Mouse (Mus musculus) midbrain, embryonic 11.5 days (tissue): Measurements from ENCODE around the gene BC049730. TPM values are rescaled to one million over a fixed set of nuclear protein-coding genes. Genes with fewer than 3 reads are reported as not detected.
"Not testable (repeated sequence)": the region's sequence is repeated elsewhere in the genome, so short reads cannot be mapped to it uniquely, and the experiment has no call there.

Experiments used
- ATAC-seq: fragments of 200-750 bp; cut with Nextera tagmentation; 2 replicates; pipeline ENCODE4 v1.8.0; 2017; ENCODE audit warnings: moderate TSS enrichment, moderate library complexity; ENCODE audit not compliant: low FRiP score
- DNase-seq: peaks from one replicate; pipeline ENCODE4 v3.0.0; 2015; ENCODE audit warnings: low spot score; ENCODE audit errors: missing footprints
- H3K27ac ChIP-seq: fragments of 300-500 bp; sonication (generic); 2 replicates; pipeline ENCODE4 v1.5.1; 2014; ENCODE audit warnings: low read depth, low read length
- H3K27me3 ChIP-seq: fragments of 300-500 bp; sonication (generic); 2 replicates; pipeline ENCODE4 v1.6.1; 2014; ENCODE audit warnings: mild to moderate bottlenecking, low read length, moderate library complexity, mixed read lengths; ENCODE audit not compliant: control insufficient read depth, insufficient read depth
- H3K36me3 ChIP-seq: fragments of 300-500 bp; sonication (generic); 2 replicates; pipeline ENCODE4 v1.6.1; 2014; ENCODE audit warnings: mild to moderate bottlenecking, low read length, moderate library complexity, mixed read lengths; ENCODE audit not compliant: control insufficient read depth, insufficient read depth
- H3K4me1 ChIP-seq: fragments of 300-500 bp; sonication (generic); 2 replicates; pipeline ENCODE4 v1.6.1; 2014; ENCODE audit warnings: low read length; ENCODE audit not compliant: control insufficient read depth, insufficient read depth
- H3K4me2 ChIP-seq: fragments of 300-500 bp; sonication (generic); 2 replicates; pipeline ENCODE4 v1.6.1; 2014; ENCODE audit warnings: mild to moderate bottlenecking, moderate library complexity
- H3K4me3 ChIP-seq: fragments of 300-500 bp; sonication (generic); 2 replicates; pipeline ENCODE4 v1.5.1; 2014; ENCODE audit warnings: low read depth, low read length
- H3K9ac ChIP-seq: fragments of 300-500 bp; sonication (generic); 2 replicates; pipeline ENCODE4 v1.6.1; 2014; ENCODE audit warnings: low read length
- H3K9me3 ChIP-seq: fragments of 300-500 bp; sonication (generic); 2 replicates; pipeline ENCODE4 v1.6.1; 2016; ENCODE audit warnings: low read length; ENCODE audit not compliant: control insufficient read depth
- WGBS: fragments of 180-500 bp; shearing (Covaris S2); extraction: QIAGEN DNeasy Blood & Tissue Kit; methylation state at CpG from one replicate; pipeline ENCODE4 v1.1.7; 2014; 5-methylcytosine and 5-hydroxymethylcytosine counted together
- polyA plus RNA-seq: library from polyadenylated mRNA; unstranded; fragments of >200 nt; fragmentation: Nextera tagmentation; extraction: Ambion mirVana; gene quantifications from 2 replicates; pipeline ENCODE4 v1.2.1, GENCODE M21; 2014

BC049730 gene
- polyA plus RNA-seq: not detected in 2 replicates

GRCm38 (mm10) chr7:24708832-24709292 is at the start of gene BC049730:
TSS of gene BC049730 (plus strand) at chr7:24709242.
- no peak within 1 kb of the TSS for H3K27ac ChIP-seq
- H3K4me1 ChIP-seq: no peaks in the 10 kb centered on the region
- no peaks in the 10 kb centered on the region for H3K36me3 ChIP-seq
- no peaks in the 10 kb centered on the region for H3K9me3 ChIP-seq
- ATAC-seq (no peak), DNase-seq (no peak)
- H3K4me3 ChIP-seq: no peak within 1 kb of the TSS
- WGBS: 94% methylated on average over 14 of the region's 14 CpGs
- H3K27me3 ChIP-seq: no peaks in the 10 kb centered on the region
- no peak within 1 kb of the TSS for H3K9ac ChIP-seq
- no peak within 1 kb of the TSS for H3K4me2 ChIP-seq

- no peaks in the 10 kb centered on the region for H3K9me3 ChIP-seq
- 70% methylated on average over 12 of the region's 12 CpGs for WGBS
- no peak overlapping the region for H3K4me3 ChIP-seq
- H3K27ac ChIP-seq: no peak overlapping the region
- DNase-seq (no peak), ATAC-seq (no peak)
- no peak overlapping the region; the same call in 1 of the 2 replicates for H3K9ac ChIP-seq
- no peaks in the 10 kb centered on the region; the same call in 1 of the 2 replicates for H3K4me1 ChIP-seq
- H3K4me2 ChIP-seq: no peak overlapping the region
- H3K27me3 ChIP-seq: no peaks in the 10 kb centered on the region
- H3K36me3 ChIP-seq: no peaks in the 10 kb centered on the region
Measured at GRCm38 (mm10) chr7:24659737-24660357, 49.2 kb upstream of the BC049730 start.

- H3K27ac ChIP-seq: no peak overlapping the region
- no peaks in the 10 kb centered on the region for H3K27me3 ChIP-seq
- 71% methylated on average over 17 of the region's 17 CpGs for WGBS
- no peaks in the 10 kb centered on the region for H3K9me3 ChIP-seq
- no peak overlapping the region for H3K4me3 ChIP-seq
- no peaks in the 10 kb centered on the region for H3K36me3 ChIP-seq
- DNase-seq (no peak), ATAC-seq (no peak)
- no peak overlapping the region for H3K9ac ChIP-seq
- no peaks in the 10 kb centered on the region; the same call in 1 of the 2 replicates for H3K4me1 ChIP-seq
- no peak overlapping the region for H3K4me2 ChIP-seq
Measured at GRCm38 (mm10) chr7:24661118-24661904, 47.7 kb upstream of the BC049730 start.

- H3K4me1 ChIP-seq: no peaks in the 10 kb centered on the region; the same call in 1 of the 2 replicates
- H3K4me2 ChIP-seq: no peak overlapping the region
- H3K9ac ChIP-seq: no peak overlapping the region
- no peak overlapping the region for H3K27ac ChIP-seq
- no peaks in the 10 kb centered on the region for H3K36me3 ChIP-seq
- H3K9me3 ChIP-seq: no peaks in the 10 kb centered on the region
- H3K4me3 ChIP-seq: no peak overlapping the region
- 17% methylated on average over 8 of the region's 8 CpGs for WGBS
- DNase-seq: peak; percentile 99
- ATAC-seq: peak; percentile 54
- no peaks in the 10 kb centered on the region for H3K27me3 ChIP-seq
Measured at GRCm38 (mm10) chr7:24662575-24662974, 46.5 kb upstream of the BC049730 start.

- DNase-seq: no peak
- WGBS: 43% methylated on average over 8 of the region's 8 CpGs
- Histone ChIP-seq H3K4me3 (no peak overlapping the region), H3K4me2 (no peak overlapping the region), H3K27me3 (no peaks in the 10 kb centered on the region), H3K9ac (no peak overlapping the region), H3K9me3 (no peaks in the 10 kb centered on the region), H3K4me1 (no peaks in the 10 kb centered on the region; the same call in 1 of the 2 replicates), H3K27ac (no peak overlapping the region), H3K36me3 (no peaks in the 10 kb centered on the region)
- no peak for ATAC-seq
Measured at GRCm38 (mm10) chr7:24664301-24664700, 44.7 kb upstream of the BC049730 start.

- no peak overlapping the region for H3K4me2 ChIP-seq
- H3K9ac ChIP-seq: no peak overlapping the region
- H3K4me1 ChIP-seq: no peaks in the 10 kb centered on the region
- no peaks in the 10 kb centered on the region for H3K27me3 ChIP-seq
- H3K9me3 ChIP-seq: no peaks in the 10 kb centered on the region
- DNase-seq (no peak), ATAC-seq (no peak)
- H3K4me3 ChIP-seq: no peak overlapping the region
- WGBS: 76% methylated on average over 9 of the region's 9 CpGs
- H3K27ac ChIP-seq: no peak overlapping the region
- H3K36me3 ChIP-seq: no peaks in the 10 kb centered on the region
Measured at GRCm38 (mm10) chr7:24664959-24665358, 44.1 kb upstream of the BC049730 start.

- H3K27ac ChIP-seq: no peak overlapping the region
- H3K4me2 ChIP-seq: no peak overlapping the region
- no peak for ATAC-seq
- no peak overlapping the region for H3K9ac ChIP-seq
- H3K4me3 ChIP-seq: no peak overlapping the region
- WGBS: 92% methylated on average over 23 of the region's 23 CpGs
- no peaks in the 10 kb centered on the region for H3K4me1 ChIP-seq
- H3K27me3 ChIP-seq: no peaks in the 10 kb centered on the region
- no peaks in the 10 kb centered on the region for H3K36me3 ChIP-seq
- no peak for DNase-seq
- H3K9me3 ChIP-seq: no peaks in the 10 kb centered on the region
Measured at GRCm38 (mm10) chr7:24671944-24672439, 37.0 kb upstream of the BC049730 start.

GRCm38 (mm10) chr7:24676575-24676974 is 32.5 kb upstream of the BC049730 start, which contains the start of gene Tex101:
TSS of gene Tex101 (minus strand) at chr7:24676675.
- no peak for ATAC-seq
- Histone ChIP-seq H3K4me2 (no peak within 1 kb of the TSS), H3K27me3 (no peaks in the 10 kb centered on the region), H3K4me3 (no peak within 1 kb of the TSS), H3K9me3 (no peaks in the 10 kb centered on the region), H3K36me3 (no peaks in the 10 kb centered on the region), H3K9ac (no peak within 1 kb of the TSS), H3K27ac (no peak within 1 kb of the TSS), H3K4me1 (no peaks in the 10 kb centered on the region)
- WGBS: 93% methylated on average over 9 of the region's 9 CpGs
- DNase-seq: no peak

- not testable (repeated sequence) for H3K4me3 ChIP-seq, H3K36me3 ChIP-seq, H3K4me2 ChIP-seq, H3K27me3 ChIP-seq, H3K4me1 ChIP-seq, H3K27ac ChIP-seq, H3K9me3 ChIP-seq, H3K9ac ChIP-seq, DNase-seq, ATAC-seq
- 83% methylated on average over 7 of the region's 7 CpGs for WGBS
Measured at GRCm38 (mm10) chr7:24684121-24684520, 24.9 kb upstream of the BC049730 start.
